Mouse (Mus musculus) testis, postnatal 14 days (tissue): Measurements from ENCODE around the gene Hpse.

Experiments
- DNase-seq: peaks from one replicate; pipeline ENCODE4 v3.0.0; 2021; ENCODE audit warnings: low spot score

Hpse gene

DNA sequence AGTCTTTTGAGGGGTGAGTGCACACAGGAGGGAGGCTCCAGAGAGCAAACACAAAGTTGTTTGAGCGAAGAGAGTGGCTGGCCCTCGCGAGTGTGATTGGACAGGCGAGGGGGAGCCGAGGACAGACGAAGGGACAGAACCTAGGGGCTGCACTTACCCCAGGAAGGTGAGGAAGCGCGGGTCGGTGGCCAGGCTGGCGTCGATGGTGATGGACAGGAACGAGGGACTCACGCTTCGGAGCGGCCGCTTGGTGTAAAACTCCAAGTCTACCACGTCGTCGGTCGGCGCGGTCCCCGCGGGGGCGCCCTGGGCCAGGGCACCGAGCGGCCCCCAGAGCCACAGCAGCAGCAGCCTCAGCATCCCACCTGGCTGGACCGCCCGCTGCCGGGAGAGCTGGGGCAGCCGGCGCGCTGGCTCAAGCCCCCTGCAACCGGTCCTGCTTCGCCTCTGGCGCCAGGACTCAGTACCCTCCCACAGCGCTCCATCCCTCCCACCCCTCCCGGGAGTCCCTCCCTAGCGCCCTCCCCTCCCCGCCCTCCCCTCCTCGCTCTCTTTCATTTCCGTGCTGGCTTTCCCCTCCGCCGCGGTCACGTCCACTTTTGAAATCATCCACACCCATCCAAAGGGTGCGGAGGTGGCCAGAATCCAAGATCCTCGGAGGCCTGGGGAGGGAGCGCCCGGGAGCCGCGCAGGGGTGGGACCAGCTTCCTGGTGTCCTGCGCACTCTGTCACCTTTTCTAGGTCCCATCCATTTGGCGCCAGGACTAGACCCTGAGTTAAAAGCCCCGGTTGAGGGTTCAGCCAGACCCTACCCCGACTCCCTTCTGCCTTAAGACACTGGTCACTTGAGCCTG is at the start of gene Hpse:
Hpse (minus strand) TSS at position 482 of the 854 bp plus-strand sequence.
- DNase-seq: no peak

GRCm38 (mm10) chr5:100766026-100766425 is 46.5 kb upstream of the Hpse start:
- DNase-seq: no peak

GRCm38 (mm10) chr5:100761736-100762135 is 42.2 kb upstream of the Hpse start:
- no peak for DNase-seq

- DNase-seq: no peak
Measured at GRCm38 (mm10) chr5:100760049-100760663, 40.6 kb upstream of the Hpse start.

DNA sequence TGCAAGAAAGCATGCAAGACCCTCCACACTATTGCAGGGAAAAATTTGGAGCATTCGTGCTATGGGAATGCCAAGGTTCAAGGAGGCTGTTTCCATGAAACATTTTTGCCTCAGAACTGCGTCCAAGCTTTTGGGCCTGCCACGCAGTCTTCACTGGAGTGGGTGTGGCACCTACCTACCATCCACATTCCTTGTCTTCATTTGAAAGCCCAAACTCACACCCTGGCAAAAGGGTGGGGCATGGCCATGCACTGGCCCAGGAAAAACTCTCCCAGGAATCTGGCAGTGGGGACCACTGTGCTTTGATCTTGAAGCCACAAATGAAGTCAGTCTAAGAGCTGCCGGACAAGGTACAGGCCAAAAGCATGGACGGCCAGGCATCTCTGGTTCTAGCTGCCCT is 38.6 kb upstream of the Hpse start:
- no peak for DNase-seq

DNA sequence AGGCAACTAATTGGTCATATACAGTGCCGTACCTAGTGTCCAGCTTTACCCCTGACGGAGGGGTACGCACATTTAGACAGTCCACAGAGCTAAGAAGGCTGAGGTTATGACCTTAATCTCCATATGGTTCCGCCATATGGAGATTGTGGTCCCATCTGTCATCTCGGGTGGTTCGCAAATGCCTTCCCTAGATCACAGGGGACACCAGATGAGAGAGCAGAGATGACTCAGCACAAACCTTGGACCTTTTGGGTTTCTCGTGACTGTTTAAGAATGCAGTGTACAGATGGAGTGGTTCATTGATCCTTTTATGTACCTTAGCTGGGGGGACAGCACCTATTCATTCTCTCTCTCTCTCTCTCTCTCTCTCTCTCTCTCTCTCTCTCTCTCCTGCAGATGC is 33.9 kb upstream of the Hpse start:
- DNase-seq: no peak

- no peak for DNase-seq
Measured at GRCm38 (mm10) chr5:100751655-100752054, 32.1 kb upstream of the Hpse start.

GRCm38 (mm10) chr5:100750617-100751255 is 31.2 kb upstream of the Hpse start:
- no peak for DNase-seq

- DNase-seq: no peak
Measured at GRCm38 (mm10) chr5:100738802-100739201, 19.3 kb upstream of the Hpse start.

DNA sequence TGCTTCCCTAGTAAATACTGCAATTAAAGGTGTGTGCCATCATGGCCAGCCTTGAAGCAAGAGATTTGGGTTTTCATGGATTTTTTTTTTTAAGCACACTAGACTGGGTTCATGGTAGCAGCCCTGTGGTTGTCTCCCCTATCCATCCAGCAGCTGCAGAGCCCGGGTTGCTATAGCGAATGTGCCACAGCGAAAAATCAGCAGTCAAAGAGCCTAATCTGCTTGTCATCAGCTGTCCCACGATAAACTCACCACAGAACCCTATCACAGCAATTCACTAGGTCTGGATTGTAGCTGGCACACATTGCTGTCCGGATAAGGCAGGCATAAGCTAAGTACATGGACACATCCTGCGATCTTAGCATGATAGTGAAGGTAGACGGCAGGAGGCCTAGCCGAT is 17.4 kb upstream of the Hpse start:
- no peak for DNase-seq

GRCm38 (mm10) chr5:100734535-100734934 is 15.0 kb upstream of the Hpse start:
- no peak for DNase-seq

DNA sequence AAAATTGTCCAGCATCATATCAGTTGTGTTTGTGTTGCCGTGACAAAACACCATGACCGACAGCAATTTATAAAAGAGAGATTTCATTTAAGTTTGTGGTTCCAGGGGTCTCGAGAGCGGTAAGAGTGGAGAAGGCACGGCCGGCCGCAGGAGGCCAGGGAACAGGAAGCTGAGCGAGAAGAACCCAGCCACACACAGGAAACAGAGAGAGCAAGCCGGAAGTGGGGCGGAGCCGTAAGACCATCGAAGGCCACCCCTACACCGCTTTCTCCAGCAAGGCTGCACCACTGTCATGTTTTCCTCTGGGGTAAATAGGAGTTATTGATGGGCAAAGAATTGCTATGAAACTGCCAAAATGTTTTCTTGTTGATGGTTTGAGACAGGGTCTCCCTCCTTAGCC is 9.2 kb upstream of the Hpse start:
- DNase-seq: no peak

DNA sequence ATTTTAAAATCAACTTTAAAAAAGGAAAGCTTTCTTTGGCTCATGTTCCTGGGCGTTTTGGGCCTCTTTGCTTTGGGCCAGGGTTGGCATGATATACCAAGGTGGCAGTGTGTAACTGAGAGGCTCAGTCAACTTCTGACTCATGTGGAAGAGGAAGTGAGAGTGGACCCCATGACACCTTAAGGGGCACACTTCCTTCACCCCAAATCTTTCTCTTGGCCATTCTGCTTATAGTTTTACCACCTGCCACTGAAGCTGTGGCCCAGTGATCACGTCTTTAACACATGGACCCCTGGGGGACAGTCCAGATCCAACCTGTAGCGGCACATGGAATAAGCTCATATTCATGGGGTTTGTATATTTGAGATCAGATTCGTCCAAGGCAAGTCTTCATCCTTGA is 6.5 kb upstream of the Hpse start:
- no peak for DNase-seq

GRCm38 (mm10) chr5:100716762-100717161 is 2.8 kb downstream of the Hpse start:
- no peak for DNase-seq

- no peak for DNase-seq
Measured at GRCm38 (mm10) chr5:100711219-100711618, 8.3 kb downstream of the Hpse start.

- DNase-seq: no peak
Measured at GRCm38 (mm10) chr5:100710012-100710411, 9.5 kb downstream of the Hpse start.

- DNase-seq: no peak
Measured at GRCm38 (mm10) chr5:100709035-100709434, 10.5 kb downstream of the Hpse start.

DNA sequence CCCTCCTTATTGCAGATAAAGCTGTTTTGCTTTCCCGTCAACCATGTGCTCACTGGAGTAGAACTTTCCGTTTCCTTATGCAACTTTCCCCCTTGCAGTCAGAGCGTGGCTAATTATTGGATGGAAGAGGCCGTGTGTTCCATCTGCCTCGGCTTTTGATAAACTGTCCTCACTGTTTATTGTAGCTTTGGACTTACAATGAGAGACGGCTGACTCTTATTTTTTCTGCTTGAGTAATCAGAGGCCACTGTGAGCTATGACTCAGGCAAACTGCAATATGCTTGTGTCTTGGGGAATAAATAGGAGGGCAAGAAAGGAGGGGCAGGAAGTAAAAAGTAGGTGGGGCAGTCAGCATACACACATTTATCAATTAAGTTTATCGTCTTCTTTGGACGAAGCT is 12.8 kb downstream of the Hpse start:
- no peak for DNase-seq

- DNase-seq: no peak
Measured at GRCm38 (mm10) chr5:100704272-100704671, 15.2 kb downstream of the Hpse start.

DNA sequence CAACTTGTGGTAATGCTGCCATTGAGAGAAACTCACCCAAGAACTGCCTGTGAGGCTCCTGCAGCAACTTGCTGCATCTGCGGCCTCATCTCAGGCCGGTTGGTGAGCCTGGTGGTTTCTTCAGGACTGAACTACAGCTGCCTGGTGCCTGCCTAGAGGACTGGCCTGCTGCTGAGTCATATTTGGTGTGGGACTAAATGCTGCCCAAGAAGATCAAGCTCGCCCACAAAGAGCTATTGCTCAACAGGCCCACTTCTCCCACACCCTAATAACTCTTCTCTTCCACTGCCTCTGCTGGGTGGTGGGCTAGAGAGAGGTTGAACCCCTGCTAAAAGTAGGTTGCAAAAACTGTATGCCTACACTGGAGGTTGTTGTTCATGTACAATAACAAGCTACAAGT is 17.2 kb downstream of the Hpse start:
- DNase-seq: no peak

GRCm38 (mm10) chr5:100700861-100701620 is 18.5 kb downstream of the Hpse start:
- DNase-seq: no peak

- no peak for DNase-seq
Measured at GRCm38 (mm10) chr5:100697886-100698285, 21.6 kb downstream of the Hpse start.
